Mouse (Mus musculus): ENCODE measurements around the gene Trmt61a. TPM values are rescaled to one million over a fixed set of nuclear protein-coding genes. Genes with fewer than 3 reads are reported as not detected.
A peak's percentile ranks its signal among the peaks of the same experiment; 100 is the strongest.
"Not testable (repeated sequence)": the region's sequence is repeated elsewhere in the genome, so short reads cannot be mapped to it uniquely, and the experiment has no call there.

The Trmt61a gene
- polyA plus RNA-seq (2016; fragmentation: Nextera tagmentation; extraction: Ambion mirVana), result 13.3 and 15.1 TPM in 2 replicates

GRCm38 (mm10) chr12:111677882-111678669 lies at the start of gene Trmt61a:
Trmt61a (plus strand) TSS chr12:111678105.
- peaks cover 19% of the 10 kb centered on the region for H3K27me3 ChIP-seq
- H3K4me1 ChIP-seq, result peaks cover 16% of the 10 kb centered on the region
- H3K27ac ChIP-seq, result peak within 1 kb of the TSS; percentile 92
- H3K4me3 ChIP-seq, result peak within 1 kb of the TSS; percentile 86
- WGBS, result under 1% methylated on average over 51 of the region's 51 CpGs
- H3K9ac ChIP-seq, result peak within 1 kb of the TSS; percentile 67
- ATAC-seq (ENCODE audit: insufficient number of reproducible peaks, insufficient read depth, low FRiP score, low TSS enrichment), result peak; percentile 68
- peaks cover 21% of the 10 kb centered on the region for H3K36me3 ChIP-seq
- H3K4me2 ChIP-seq (replicated peaks), result peak within 1 kb of the TSS; percentile 95
- no peaks in the 10 kb centered on the region for H3K9me3 ChIP-seq

DNA sequence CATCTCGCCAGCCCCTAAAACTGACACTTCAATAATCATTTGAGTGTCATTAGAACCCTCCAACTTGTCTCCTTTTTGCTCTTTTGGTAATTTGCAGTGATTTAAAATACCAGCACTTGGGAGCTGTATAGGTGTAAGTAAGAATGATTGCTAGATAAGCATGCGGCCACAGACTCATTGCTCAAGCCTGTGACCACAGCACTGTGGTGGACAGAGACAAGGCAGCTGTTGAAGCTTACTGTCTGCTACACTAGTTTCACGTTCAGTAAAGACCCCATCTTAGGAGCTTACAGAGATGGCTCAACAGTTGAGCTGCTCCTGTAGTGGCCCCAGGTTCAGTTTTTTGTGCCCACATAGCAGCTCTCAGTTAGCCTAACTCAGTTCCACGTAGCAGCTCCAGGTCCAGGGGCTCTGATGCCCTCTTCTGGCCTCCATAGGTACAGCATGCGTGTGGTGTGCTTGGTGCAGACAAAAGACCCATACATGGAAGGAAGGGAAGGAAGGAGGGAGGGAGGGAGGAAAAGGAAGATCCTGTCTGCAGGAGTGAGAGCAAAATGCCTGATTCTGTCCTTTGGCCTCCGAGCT lies 29.8 kb upstream of the Trmt61a start:
- no peaks in the 10 kb centered on the region for H3K27me3 ChIP-seq
- no peak overlapping the region for H3K4me2 ChIP-seq (replicated peaks)
- no peak overlapping the region for H3K27ac ChIP-seq
- no peak overlapping the region for H3K9ac ChIP-seq
- H3K36me3 ChIP-seq, result peaks cover 84% of the 10 kb centered on the region
- H3K9me3 ChIP-seq, result no peaks in the 10 kb centered on the region
- H3K4me1 ChIP-seq, result no peaks in the 10 kb centered on the region
- no peak for ATAC-seq (ENCODE audit: insufficient number of reproducible peaks, insufficient read depth, low FRiP score, low TSS enrichment)
- WGBS, result 53% methylated on average over 6 of the region's 6 CpGs
- H3K4me3 ChIP-seq, result no peak overlapping the region

- H3K27ac ChIP-seq, result no peak overlapping the region
- no peak overlapping the region for H3K4me2 ChIP-seq (replicated peaks)
- no peak overlapping the region for H3K4me3 ChIP-seq
- no peak for ATAC-seq (ENCODE audit: insufficient number of reproducible peaks, insufficient read depth, low FRiP score, low TSS enrichment)
- no peaks in the 10 kb centered on the region for H3K4me1 ChIP-seq
- no peaks in the 10 kb centered on the region for H3K9me3 ChIP-seq
- no peak overlapping the region for H3K9ac ChIP-seq
- WGBS, result 87% methylated on average over 3 of the region's 3 CpGs
- no peaks in the 10 kb centered on the region for H3K27me3 ChIP-seq
- peaks cover 80% of the 10 kb centered on the region for H3K36me3 ChIP-seq
These were observed 25.0 kb upstream of the Trmt61a start for GRCm38 (mm10) chr12:111652953-111653352.

DNA sequence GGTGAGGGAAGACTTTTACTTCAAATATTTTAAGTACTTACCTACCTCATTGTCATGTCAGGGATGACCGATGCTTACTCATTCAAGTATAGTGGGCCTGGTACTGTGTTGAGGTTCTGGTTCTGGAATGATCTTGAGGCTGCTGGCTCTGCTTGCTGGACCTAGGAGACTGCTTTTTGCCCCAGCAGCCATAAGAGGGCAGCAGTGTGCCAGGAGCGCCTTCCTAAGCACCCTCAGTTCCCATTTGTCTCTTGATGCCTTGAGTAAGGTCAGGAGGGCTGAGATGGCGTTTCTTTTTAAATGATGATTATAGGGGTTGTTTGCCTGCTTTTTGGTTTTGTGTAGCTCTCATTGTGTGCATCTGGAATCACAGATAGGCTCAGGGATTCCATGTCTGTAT lies 24.5 kb upstream of the Trmt61a start:
- no peaks in the 10 kb centered on the region for H3K9me3 ChIP-seq
- peaks cover 76% of the 10 kb centered on the region for H3K36me3 ChIP-seq
- H3K4me2 ChIP-seq (replicated peaks), result no peak overlapping the region
- no peak overlapping the region for H3K4me3 ChIP-seq
- H3K27ac ChIP-seq, result no peak overlapping the region
- no peaks in the 10 kb centered on the region for H3K27me3 ChIP-seq
- 42% methylated on average over 3 of the region's 3 CpGs for WGBS
- no peaks in the 10 kb centered on the region for H3K4me1 ChIP-seq
- H3K9ac ChIP-seq, result no peak overlapping the region
- no peak for ATAC-seq (ENCODE audit: insufficient number of reproducible peaks, insufficient read depth, low FRiP score, low TSS enrichment)

GRCm38 (mm10) chr12:111655695-111656094 lies 22.2 kb upstream of the Trmt61a start:
- no peak for ATAC-seq (ENCODE audit: insufficient number of reproducible peaks, insufficient read depth, low FRiP score, low TSS enrichment)
- Histone ChIP-seq H3K9me3 (no peaks in the 10 kb centered on the region), H3K4me1 (no peaks in the 10 kb centered on the region), H3K9ac (no peak overlapping the region), H3K27me3 (no peaks in the 10 kb centered on the region), H3K27ac (no peak overlapping the region), H3K4me2 (replicated peaks) (no peak overlapping the region), H3K36me3 (peaks cover 68% of the 10 kb centered on the region), H3K4me3 (no peak overlapping the region)
- 91% methylated on average over 11 of the region's 11 CpGs for WGBS

GRCm38 (mm10) chr12:111659331-111659730 lies 18.6 kb upstream of the Trmt61a start:
- no peak overlapping the region for H3K9ac ChIP-seq
- H3K27ac ChIP-seq, result no peak overlapping the region
- H3K4me2 ChIP-seq (replicated peaks), result no peak overlapping the region
- ATAC-seq (ENCODE audit: insufficient number of reproducible peaks, insufficient read depth, low FRiP score, low TSS enrichment), result no peak
- H3K36me3 ChIP-seq, result peaks cover 50% of the 10 kb centered on the region
- 96% methylated on average over 4 of the region's 4 CpGs for WGBS
- no peak overlapping the region for H3K4me3 ChIP-seq
- no peaks in the 10 kb centered on the region for H3K27me3 ChIP-seq
- peaks cover 9% of the 10 kb centered on the region for H3K4me1 ChIP-seq
- H3K9me3 ChIP-seq, result no peaks in the 10 kb centered on the region

- H3K9me3 ChIP-seq, result no peaks in the 10 kb centered on the region
- H3K4me1 ChIP-seq, result peaks cover 10% of the 10 kb centered on the region
- H3K27me3 ChIP-seq, result no peaks in the 10 kb centered on the region
- H3K36me3 ChIP-seq, result peaks cover 38% of the 10 kb centered on the region
- H3K9ac ChIP-seq, result no peak overlapping the region
- no peak for ATAC-seq (ENCODE audit: insufficient number of reproducible peaks, insufficient read depth, low FRiP score, low TSS enrichment)
- WGBS, result 100% methylated on average over 1 of the region's 1 CpGs
- H3K27ac ChIP-seq, result no peak overlapping the region
- H3K4me3 ChIP-seq, result no peak overlapping the region
- no peak overlapping the region for H3K4me2 ChIP-seq (replicated peaks)
These were observed 17.3 kb upstream of the Trmt61a start for GRCm38 (mm10) chr12:111660628-111661027.

DNA sequence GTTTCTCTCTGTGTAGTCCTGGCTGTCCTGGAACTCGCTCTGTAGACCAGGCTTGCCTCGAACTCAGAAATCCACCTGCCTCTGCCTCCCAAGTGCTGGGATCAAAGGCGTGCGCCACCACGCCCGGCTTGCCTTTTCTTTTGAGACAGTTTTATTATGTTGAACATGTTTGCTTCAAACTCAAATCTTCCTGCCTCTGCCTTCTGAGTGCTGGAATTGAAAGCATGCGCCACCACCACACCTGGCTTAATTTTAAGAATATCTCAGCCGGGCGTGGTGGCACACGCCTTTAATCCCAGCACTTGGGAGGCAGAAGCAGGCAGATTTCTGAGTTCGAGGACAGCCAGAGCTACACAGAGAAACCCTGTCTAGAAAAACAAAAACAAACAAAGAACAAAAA lies 16.4 kb upstream of the Trmt61a start:
- not testable (repeated sequence) for H3K27me3 ChIP-seq; H3K9me3 ChIP-seq; H3K4me2 ChIP-seq (replicated peaks); ATAC-seq (ENCODE audit: insufficient number of reproducible peaks, insufficient read depth, low FRiP score, low TSS enrichment); H3K27ac ChIP-seq; H3K4me3 ChIP-seq; H3K9ac ChIP-seq
- Histone ChIP-seq H3K36me3 (peaks cover 29% of the 10 kb centered on the region), H3K4me1 (peaks cover 10% of the 10 kb centered on the region)
- WGBS, result 98% methylated on average over 11 of the region's 11 CpGs

- peak overlapping the region; percentile 47 for H3K27ac ChIP-seq
- H3K9ac ChIP-seq, result no peak overlapping the region
- no peak overlapping the region for H3K4me2 ChIP-seq (replicated peaks)
- H3K36me3 ChIP-seq, result peaks cover 16% of the 10 kb centered on the region
- no peaks in the 10 kb centered on the region for H3K9me3 ChIP-seq
- H3K4me3 ChIP-seq, result no peak overlapping the region
- no peaks in the 10 kb centered on the region for H3K27me3 ChIP-seq
- WGBS, result 63% methylated on average over 17 of the region's 17 CpGs
- H3K4me1 ChIP-seq, result peaks cover 11% of the 10 kb centered on the region
- ATAC-seq (ENCODE audit: insufficient number of reproducible peaks, insufficient read depth, low FRiP score, low TSS enrichment), result no peak; the same call in 1 of the 2 replicates
These were observed 14.4 kb upstream of the Trmt61a start for GRCm38 (mm10) chr12:111663228-111664143.

DNA sequence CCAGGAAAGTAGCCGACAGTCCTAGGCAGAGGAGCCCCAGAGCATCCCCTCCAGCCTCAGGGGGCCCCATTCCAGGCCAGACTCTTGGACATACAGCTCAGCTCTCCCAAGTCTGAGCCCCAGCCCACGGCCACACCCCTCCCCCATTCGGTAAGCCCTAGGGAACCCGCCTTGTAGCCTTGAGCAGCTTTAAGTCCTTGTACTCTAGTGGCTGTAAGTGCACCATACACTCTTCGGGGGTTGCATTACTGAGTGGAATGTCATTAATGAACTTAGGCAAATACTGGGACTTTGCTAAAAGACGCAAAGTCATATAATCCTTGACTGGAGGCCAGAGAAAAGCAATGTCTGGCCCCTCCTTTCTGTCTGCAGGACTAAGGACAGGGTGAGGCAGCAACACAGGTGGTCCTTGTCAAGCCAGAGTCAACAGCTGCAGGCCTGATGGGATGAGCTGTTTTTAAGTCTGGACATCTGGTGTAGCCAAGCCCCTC lies 13.7 kb upstream of the Trmt61a start:
- Histone ChIP-seq H3K27ac (peak overlapping the region; percentile 47), H3K4me1 (peaks cover 18% of the 10 kb centered on the region), H3K4me2 (replicated peaks) (no peak overlapping the region), H3K9me3 (no peaks in the 10 kb centered on the region), H3K36me3 (peaks cover 13% of the 10 kb centered on the region), H3K9ac (no peak overlapping the region), H3K27me3 (no peaks in the 10 kb centered on the region), H3K4me3 (no peak overlapping the region)
- 35% methylated on average over 6 of the region's 6 CpGs for WGBS
- ATAC-seq (ENCODE audit: insufficient number of reproducible peaks, insufficient read depth, low FRiP score, low TSS enrichment), result peak; percentile 17; the same call in 1 of the 2 replicates

DNA sequence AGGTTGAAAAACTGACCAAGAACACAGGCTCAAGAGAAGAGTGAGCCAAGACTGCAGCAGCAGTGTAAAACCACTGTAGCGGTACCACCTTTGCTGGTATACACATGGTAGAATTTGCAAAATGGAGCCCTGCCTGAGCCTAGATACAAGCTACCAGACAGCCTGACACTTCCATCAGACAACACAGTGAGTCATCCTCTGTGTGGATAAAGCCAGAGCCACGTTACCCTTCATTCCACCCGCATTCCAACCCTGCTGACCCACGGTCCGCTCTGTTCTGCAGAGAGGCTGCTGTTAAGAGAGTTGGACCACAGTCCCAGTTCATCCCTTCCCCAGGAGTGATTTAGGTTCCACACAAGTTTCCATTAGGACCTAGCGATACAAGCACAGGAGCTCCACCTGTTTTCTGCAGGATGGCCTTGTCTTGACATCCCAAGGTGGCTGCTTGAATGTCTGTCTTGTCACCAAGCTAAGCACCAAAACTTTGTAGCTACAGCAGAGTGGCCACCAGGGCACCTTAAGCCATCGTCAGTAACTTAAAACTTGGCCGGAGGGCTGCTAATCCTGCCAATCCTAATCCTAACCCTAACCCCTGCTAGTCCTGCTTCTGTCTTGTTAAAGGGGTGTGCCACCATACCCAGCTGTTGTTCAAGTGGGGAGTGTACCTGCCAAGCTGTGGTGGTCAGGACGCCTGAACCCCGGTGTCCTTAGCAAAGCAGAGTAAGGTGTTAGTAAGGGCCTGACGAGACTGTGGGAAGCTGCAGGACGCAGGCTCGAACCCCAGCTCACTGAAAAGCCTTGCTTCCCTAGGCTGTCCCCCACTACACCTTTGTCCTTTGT lies 12.6 kb upstream of the Trmt61a start:
- Histone ChIP-seq H3K4me3 (no peak overlapping the region), H3K9me3 (no peaks in the 10 kb centered on the region), H3K9ac (no peak overlapping the region; the same call in 1 of the 2 replicates), H3K27ac (no peak overlapping the region), H3K36me3 (peaks cover 6% of the 10 kb centered on the region; the same call in 1 of the 2 replicates), H3K4me1 (peaks cover 20% of the 10 kb centered on the region), H3K27me3 (peaks cover 9% of the 10 kb centered on the region), H3K4me2 (replicated peaks) (no peak overlapping the region)
- ATAC-seq (ENCODE audit: insufficient number of reproducible peaks, insufficient read depth, low FRiP score, low TSS enrichment), result no peak
- WGBS, result 78% methylated on average over 13 of the region's 13 CpGs

Data from embryonic facial prominence, embryonic 12.5 days (tissue).